ENCODE assay signal across 9 mouse cellular contexts in genomic region chr7:127677077-127677476, GRCm38 (mm10). TPM values are rescaled to one million over a fixed set of nuclear protein-coding genes. Genes with fewer than 3 reads are reported as not detected.
DNase-seq lines count a peak whose midpoint lies in the region; ATAC-seq and TF ChIP-seq lines count a peak whose summit lies in the region.
"Had no signal": no experiment of that assay in that cellular context is flagged by ENCODE, and none has a peak within 500 bp of the region (broad histone marks: within the 10 kb centered on the region; RNA-seq: fewer than 3 reads in every experiment).

No protein-coding gene starts in this region.

- H3K27ac ChIP-seq in left cerebral cortex, adult 2 months: no peak overlapping the region
- no peak overlapping the region for H3K27ac ChIP-seq in bone marrow, adult 2 months (ENCODE audit: control insufficient read depth, insufficient read depth, low read depth, low read length, poor library complexity)
- H3K27ac ChIP-seq: neural tube, embryonic 13.5 days had no signal

- no peak for TF ChIP-seq POLR2A in bone marrow, adult 2 months (IDR thresholded peaks at IDR 0.05; ENCODE audit: borderline replicate concordance, control insufficient read depth, low read depth, low read length)

- H3K4me3 ChIP-seq in left cerebral cortex, adult 2 months: no peak overlapping the region
- no peak overlapping the region for H3K4me3 ChIP-seq in bone marrow, adult 2 months (replicated peaks; ENCODE audit: control insufficient read depth, low read depth, low read length)
- H3K4me3 ChIP-seq: neural tube, embryonic 13.5 days had no signal

- intact Hi-C loops in left cerebral cortex, adult 2 months (cut with DNase I): no loop called here
- intact Hi-C loops in gastrocnemius, postnatal 14 days (cut with DNase I; ENCODE audit: low total_unique reads): loop anchor here (5.0 kb wide), 1 partner anchor 80 kb away; no protein-coding TSS in a partner anchor

- peak in 1 of 2 experiments; percentile 23 for DNase-seq in left cerebral cortex, adult 2 months (ENCODE audit: extremely low spot score in 1 of 2, low spot score in 2 of 2)
- no peak for DNase-seq in left cerebral cortex, adult 8-10 months (ENCODE audit: low spot score in 2 of 2)
- DNase-seq in MN1 (ENCODE audit: low spot score): peak; percentile 39
- peak; percentile 47 for DNase-seq in gastrocnemius, postnatal 14 days
- peak; percentile 36 to 73 for DNase-seq in thymus, postnatal 10 days (ENCODE audit: low spot score in 2 of 2)

- H3K4me1 ChIP-seq in bone marrow, adult 2 months (ENCODE audit: control insufficient read depth, insufficient read depth, low read length): no peaks in the 10 kb centered on the region

- WGBS in bone marrow, adult 2 months: 61% methylated on average over 6 of the region's 6 CpGs

- ATAC-seq in megakaryocyte progenitor cell, adult 5-6 weeks (replicated peaks; ENCODE audit: poor library complexity): peak; percentile 72

- TF ChIP-seq CTCF in left cerebral cortex, adult 2 months (IDR thresholded peaks at IDR 0.05): peak; percentile 56
- peak; percentile 92 for TF ChIP-seq CTCF in bone marrow, adult 2 months (IDR thresholded peaks at IDR 0.05; ENCODE audit: control insufficient read depth, insufficient read depth, low read length)

RNA-seq across cellular contexts. Expression of gene Bcl7c, which starts 31.7 kb away (rescaled TPM):
- 10 to 100 TPM; 32.7 to 39.9 TPM for total RNA-seq in left cerebral cortex, adult 2 months (2021)
- total RNA-seq in left cerebral cortex, adult 8-10 months (2022): 10 to 100 TPM; 31.4 to 49.5 (median 43.6) TPM
- polyA plus RNA-seq in bone marrow, adult 2 months (2011; ENCODE audit: insufficient read depth, insufficient read length, low replicate concordance, missing spikeins): 44.5 and 65.5 TPM in 2 replicates
- total RNA-seq in gastrocnemius, postnatal 14 days (2021): 10 to 100 TPM; 44.8 to 65.7 TPM
- total RNA-seq in megakaryocyte progenitor cell, adult 5-6 weeks (2015): 61.1 and 63.4 TPM in 2 replicates
- total RNA-seq in megakaryocyte progenitor cell, adult 5-6 weeks (2017): 38.1 and 44.6 TPM in 2 replicates

RNA-seq across cellular contexts. Expression of gene Ctf1, which starts 35.5 kb away (rescaled TPM):
- total RNA-seq in left cerebral cortex, adult 2 months (2021): 1 to 10 TPM; 2.8 to 3.8 TPM
- 1 to 10 TPM; 3.1 to 6.9 (median 4.2) TPM for total RNA-seq in left cerebral cortex, adult 8-10 months (2022)
- not detected in 2 replicates for polyA plus RNA-seq in bone marrow, adult 2 months (2011; ENCODE audit: insufficient read depth, insufficient read length, low replicate concordance, missing spikeins)
- total RNA-seq in gastrocnemius, postnatal 14 days (2021): 10 to 100 TPM; 12.1 to 14.6 TPM
- total RNA-seq in megakaryocyte progenitor cell, adult 5-6 weeks (2015): 0.83 and 1.8 TPM in 2 replicates
- total RNA-seq in megakaryocyte progenitor cell, adult 5-6 weeks (2017): 0.42 and 1.9 TPM in 2 replicates

RNA-seq across cellular contexts. Expression of gene Ctf2, which starts 54.9 kb away (rescaled TPM):
- not detected for total RNA-seq in left cerebral cortex, adult 2 months (2021)
- not detected for total RNA-seq in left cerebral cortex, adult 8-10 months (2022)
- polyA plus RNA-seq in bone marrow, adult 2 months (2011; ENCODE audit: insufficient read depth, insufficient read length, low replicate concordance, missing spikeins): not detected in 2 replicates
- total RNA-seq in gastrocnemius, postnatal 14 days (2021): not detected
- not detected in 2 replicates for total RNA-seq in megakaryocyte progenitor cell, adult 5-6 weeks (2015)
- total RNA-seq in megakaryocyte progenitor cell, adult 5-6 weeks (2017): not detected in 2 replicates
- total RNA-seq: heart, postnatal 10 days had no signal
- polyA plus RNA-seq: neural tube, embryonic 13.5 days had no signal

Comparison
In these comparisons a context has a peak if more than half of its experiments do, and no peak if none do; other contexts are left out.
1. DNase-seq: peak in MN1 (single experiment), gastrocnemius, postnatal 14 days (single experiment) and thymus, postnatal 10 days (2 of 2); none in left cerebral cortex, adult 8-10 months (0 of 2).